ENCODE assay signal across 8 mouse cellular contexts in genomic region chr7:41500151-41500934, GRCm38 (mm10). TPM values are rescaled to one million over a fixed set of nuclear protein-coding genes. Genes with fewer than 3 reads are reported as not detected.
A peak's percentile ranks its signal among the peaks of the same experiment; 100 is the strongest.
DNase-seq lines count a peak whose midpoint lies in the region; ATAC-seq and TF ChIP-seq lines count a peak whose summit lies in the region.

No protein-coding gene starts in this region.

- ATAC-seq in forebrain, embryonic 15.5 days (replicated peaks), result peak; percentile 15; the same call in 1 of the 2 replicates
- peak; percentile 34; the same call in 1 of the 2 replicates for ATAC-seq in lung, postnatal 0 days

- TF ChIP-seq CTCF in ES-Bruce4 (IDR thresholded peaks at IDR 0.05; ENCODE audit: low read depth, low read length), result peak; percentile 22
- TF ChIP-seq CTCF in lung, postnatal 0 days (IDR thresholded peaks at IDR 0.05), result peak; percentile 52

- H3K27me3 ChIP-seq in ES-Bruce4 (ENCODE audit: control insufficient read depth, insufficient read depth, low read length, poor library complexity, severe bottlenecking), result no peaks in the 10 kb centered on the region
- no peaks in the 10 kb centered on the region for H3K27me3 ChIP-seq in forebrain, embryonic 15.5 days
- no peaks in the 10 kb centered on the region for H3K27me3 ChIP-seq in hindbrain, embryonic 10.5 days (ENCODE audit: insufficient read depth, poor library complexity, severe bottlenecking)
- no peaks in the 10 kb centered on the region for H3K27me3 ChIP-seq in lung, postnatal 0 days (replicated peaks; ENCODE audit: insufficient read depth, low read length)

- no peak for TF ChIP-seq POLR2A in ES-Bruce4 (IDR thresholded peaks at IDR 0.05; ENCODE audit: insufficient read depth, low read length)

- peak; percentile 30 for DNase-seq in hindbrain, embryonic 10.5 days (ENCODE audit: low spot score)
- peak; percentile 77 for DNase-seq in layer of hippocampus, adult 9-10 months (ENCODE audit: low spot score)
- DNase-seq in lung, postnatal 0 days (ENCODE audit: low spot score), result peak; percentile 53
- DNase-seq in ovary, postnatal 14 days (ENCODE audit: low spot score), result peak; percentile 46
- peak; percentile 59 to 65 for DNase-seq in thymus, postnatal 10 days (ENCODE audit: low spot score in 2 of 2)

- H3K4me3 ChIP-seq in ES-Bruce4 (ENCODE audit: low read depth, low read length), result peak overlapping the region; percentile 99
- H3K4me3 ChIP-seq in brown adipose tissue, adult 24 weeks (ENCODE audit: insufficient read depth, low read depth, low read length), result peak overlapping the region; percentile 94
- H3K4me3 ChIP-seq in forebrain, embryonic 15.5 days, result peak overlapping the region; percentile 73
- peak overlapping the region; percentile 63 for H3K4me3 ChIP-seq in hindbrain, embryonic 10.5 days
- H3K4me3 ChIP-seq in lung, postnatal 0 days (ENCODE audit: low read depth, low read length), result peak overlapping the region; percentile 69

- no peaks in the 10 kb centered on the region for H3K9me3 ChIP-seq in ES-Bruce4 (replicated peaks; ENCODE audit: control insufficient read depth, insufficient read depth, low read length, poor library complexity, severe bottlenecking)
- no peaks in the 10 kb centered on the region for H3K9me3 ChIP-seq in forebrain, embryonic 15.5 days
- peaks cover 17% of the 10 kb centered on the region; the same call in 1 of the 2 replicates for H3K9me3 ChIP-seq in hindbrain, embryonic 10.5 days
- no peaks in the 10 kb centered on the region for H3K9me3 ChIP-seq in lung, postnatal 0 days (ENCODE audit: low read length)

- H3K9ac ChIP-seq in ES-Bruce4 (ENCODE audit: low read depth, poor library complexity, severe bottlenecking), result peak overlapping the region; percentile 74
- H3K9ac ChIP-seq in forebrain, embryonic 15.5 days (replicated peaks), result peak overlapping the region; percentile 52; the same call in 1 of the 2 replicates
- 0 out of 2 replicates have a peak overlapping the region, but pooled peaks have one; percentile 6 for H3K9ac ChIP-seq in lung, postnatal 0 days (replicated peaks; ENCODE audit: low read depth)

- no peaks in the 10 kb centered on the region for H3K36me3 ChIP-seq in ES-Bruce4 (ENCODE audit: control insufficient read depth, insufficient read depth, low read length, poor library complexity, severe bottlenecking)
- no peaks in the 10 kb centered on the region for H3K36me3 ChIP-seq in forebrain, embryonic 15.5 days
- peaks cover 5% of the 10 kb centered on the region for H3K36me3 ChIP-seq in hindbrain, embryonic 10.5 days
- no peaks in the 10 kb centered on the region for H3K36me3 ChIP-seq in lung, postnatal 0 days (ENCODE audit: insufficient read depth, low read length)

- H3K27ac ChIP-seq in ES-Bruce4 (ENCODE audit: insufficient read depth, low read length), result peak overlapping the region; percentile 45; the same call in 1 of the 2 replicates
- H3K27ac ChIP-seq in brown adipose tissue, adult 24 weeks (replicated peaks; ENCODE audit: low read depth, low read length), result no peak overlapping the region
- H3K27ac ChIP-seq in forebrain, embryonic 15.5 days (replicated peaks), result no peak overlapping the region
- no peak overlapping the region for H3K27ac ChIP-seq in hindbrain, embryonic 10.5 days
- no peak overlapping the region for H3K27ac ChIP-seq in lung, postnatal 0 days (ENCODE audit: low read length)

- no peak for TF ChIP-seq EP300 in ES-Bruce4 (IDR thresholded peaks at IDR 0.05; ENCODE audit: insufficient read depth, low read depth, low read length)
- TF ChIP-seq EP300 in lung, postnatal 0 days (IDR thresholded peaks at IDR 0.05), result no peak

- peak overlapping the region; percentile 70 for H3K4me2 ChIP-seq in forebrain, embryonic 15.5 days (replicated peaks)
- peak overlapping the region; percentile 62 for H3K4me2 ChIP-seq in lung, postnatal 0 days (replicated peaks; ENCODE audit: low read depth, low read length)

- 21% methylated on average over 22 of the region's 22 CpGs for WGBS in forebrain, embryonic 15.5 days
- WGBS in hindbrain, embryonic 10.5 days, result 21% methylated on average over 22 of the region's 22 CpGs
- 19% methylated on average over 22 of the region's 22 CpGs for WGBS in lung, postnatal 0 days

- H3K4me1 ChIP-seq in ES-Bruce4 (ENCODE audit: control insufficient read depth, insufficient read depth, low read length), result peaks cover 2% of the 10 kb centered on the region
- no peaks in the 10 kb centered on the region for H3K4me1 ChIP-seq in brown adipose tissue, adult 24 weeks (ENCODE audit: control insufficient read depth, insufficient read depth, insufficient read length, low read length)
- H3K4me1 ChIP-seq in forebrain, embryonic 15.5 days, result peaks cover 5% of the 10 kb centered on the region
- H3K4me1 ChIP-seq in hindbrain, embryonic 10.5 days (replicated peaks), result no peaks in the 10 kb centered on the region
- no peaks in the 10 kb centered on the region for H3K4me1 ChIP-seq in lung, postnatal 0 days (ENCODE audit: insufficient read depth, low read depth, low read length)

RNA-seq across cellular contexts. Expression of gene AW146154, which starts 0.7 kb away (rescaled TPM):
- 11.6 and 13.1 TPM in 2 replicates for polyA plus RNA-seq in ES-Bruce4 (2011; ENCODE audit: insufficient read depth, insufficient read length, low read depth, missing spikeins)
- 2.8 TPM in 2 replicates for polyA plus RNA-seq in brown adipose tissue, adult 24 weeks (2012; ENCODE audit: insufficient read depth, insufficient read length, missing spikeins)
- 4.6 and 5.0 TPM in 2 replicates for polyA plus RNA-seq in forebrain, embryonic 15.5 days (2015; fragmentation: Nextera tagmentation; extraction: Ambion mirVana)
- polyA plus RNA-seq in hindbrain, embryonic 10.5 days (2016; fragmentation: Nextera tagmentation; extraction: Ambion mirVana), result 7.7 and 11.3 TPM in 2 replicates
- 5.9 and 6.9 TPM in 2 replicates for polyA plus RNA-seq in lung, postnatal 0 days (2015; fragmentation: Nextera tagmentation; extraction: Ambion mirVana)

RNA-seq across cellular contexts. Expression of gene Gm20449, which starts 1.1 kb away (rescaled TPM):
- polyA plus RNA-seq in ES-Bruce4 (2011; ENCODE audit: insufficient read depth, insufficient read length, low read depth, missing spikeins), result 0.19 TPM in 1 of 2 replicates, not detected in the other
- not detected in 2 replicates for polyA plus RNA-seq in brown adipose tissue, adult 24 weeks (2012; ENCODE audit: insufficient read depth, insufficient read length, missing spikeins)
- 0.05 and 0.06 TPM in 2 replicates for polyA plus RNA-seq in forebrain, embryonic 15.5 days (2015; fragmentation: Nextera tagmentation; extraction: Ambion mirVana)
- 0.05 TPM in 1 of 2 replicates, not detected in the other for polyA plus RNA-seq in hindbrain, embryonic 10.5 days (2016; fragmentation: Nextera tagmentation; extraction: Ambion mirVana)
- polyA plus RNA-seq in lung, postnatal 0 days (2015; fragmentation: Nextera tagmentation; extraction: Ambion mirVana), result 0.04 TPM in 1 of 2 replicates, not detected in the other

RNA-seq across cellular contexts. Expression of gene Vmn2r57, which starts 51.8 kb away (rescaled TPM):
- polyA plus RNA-seq in ES-Bruce4 (2011; ENCODE audit: insufficient read depth, insufficient read length, low read depth, missing spikeins), result 0.22 and 0.33 TPM in 2 replicates
- 0.33 and 0.55 TPM in 2 replicates for polyA plus RNA-seq in brown adipose tissue, adult 24 weeks (2012; ENCODE audit: insufficient read depth, insufficient read length, missing spikeins)
- 0.32 and 0.33 TPM in 2 replicates for polyA plus RNA-seq in forebrain, embryonic 15.5 days (2015; fragmentation: Nextera tagmentation; extraction: Ambion mirVana)
- polyA plus RNA-seq in hindbrain, embryonic 10.5 days (2016; fragmentation: Nextera tagmentation; extraction: Ambion mirVana), result 0.15 and 0.17 TPM in 2 replicates
- 0.05 TPM in 1 of 2 replicates, not detected in the other for polyA plus RNA-seq in lung, postnatal 0 days (2015; fragmentation: Nextera tagmentation; extraction: Ambion mirVana)

Comparison
In these comparisons a context has a peak if more than half of its experiments do, and no peak if none do; other contexts are left out.
1. H3K9ac ChIP-seq: peak in every context shown above with its lines; median percentile 74 in ES-Bruce4; 52 in forebrain, embryonic 15.5 days; 6 in lung, postnatal 0 days.